Mouse (Mus musculus): ENCODE measurements around the gene Wfdc8. TPM values are rescaled to one million over a fixed set of nuclear protein-coding genes. Genes with fewer than 3 reads are reported as not detected.

Gene Wfdc8
- polyA plus RNA-seq (2015; fragmentation: Nextera tagmentation; extraction: Ambion mirVana), result not detected in 2 replicates

GRCm38 (mm10) chr2:164613471-164613870 lies at the start of gene Wfdc8, which contains the start of gene Wfdc6b:
Gene Wfdc8 (minus strand): TSS chr2:164613626.
Gene Wfdc6b (plus strand): TSS chr2:164613522.

DNA sequence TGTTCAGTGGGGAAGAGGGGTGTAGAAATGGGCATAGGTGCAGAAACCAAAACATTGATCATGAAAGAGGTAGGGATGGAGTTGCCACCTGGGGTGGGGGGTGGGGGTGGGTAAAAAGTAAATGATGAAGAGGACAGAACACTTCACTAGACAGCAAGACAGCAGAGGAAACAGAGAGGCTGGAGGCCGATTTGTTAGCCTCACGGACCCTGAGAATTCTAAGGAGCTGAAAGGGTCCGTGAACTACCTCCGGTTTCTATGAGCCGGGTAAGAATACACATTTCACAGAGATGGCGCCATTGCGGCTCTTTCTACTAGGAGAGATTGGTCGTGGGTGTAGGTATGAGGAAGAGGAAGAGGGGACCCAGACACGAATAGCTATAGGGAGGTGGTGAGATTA lies 43.1 kb upstream of the Wfdc8 start, which contains the start of gene Wfdc9:
Wfdc9 (minus strand) TSS at position 101 of the 400 bp plus-strand sequence.

DNA sequence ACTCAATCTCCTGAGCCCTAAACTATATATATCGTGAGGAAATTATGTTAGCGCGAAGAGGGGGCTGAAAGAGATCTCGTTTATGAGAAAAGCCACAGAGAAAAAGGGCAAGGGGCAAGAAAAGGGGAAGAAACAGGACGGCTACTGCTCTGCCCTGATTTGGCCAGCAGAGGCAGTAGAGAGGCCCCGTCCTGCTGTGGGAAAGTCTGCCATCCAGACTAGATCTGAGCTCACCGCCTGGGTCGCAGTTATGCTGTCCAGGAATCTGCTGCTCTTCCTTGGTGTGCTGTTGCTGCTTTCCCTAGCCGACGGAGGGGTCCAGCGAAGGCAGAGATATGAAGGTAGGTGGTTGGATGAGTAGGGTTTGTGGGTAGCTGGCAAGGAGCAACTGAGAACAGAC lies 42.4 kb upstream of the Wfdc8 start, which contains the start of gene Wfdc10:
Wfdc10 (plus strand) TSS at position 189 of the 400 bp plus-strand sequence.

GRCm38 (mm10) chr2:164638696-164639095 lies 25.3 kb upstream of the Wfdc8 start, which contains the start of gene Wfdc16:
Gene Wfdc16 (minus strand): TSS chr2:164638796.

GRCm38 (mm10) chr2:164593494-164593893 lies 19.9 kb downstream of the Wfdc8 start, which contains the start of gene Eppin:
Gene Eppin (minus strand): TSS chr2:164593594.

DNA sequence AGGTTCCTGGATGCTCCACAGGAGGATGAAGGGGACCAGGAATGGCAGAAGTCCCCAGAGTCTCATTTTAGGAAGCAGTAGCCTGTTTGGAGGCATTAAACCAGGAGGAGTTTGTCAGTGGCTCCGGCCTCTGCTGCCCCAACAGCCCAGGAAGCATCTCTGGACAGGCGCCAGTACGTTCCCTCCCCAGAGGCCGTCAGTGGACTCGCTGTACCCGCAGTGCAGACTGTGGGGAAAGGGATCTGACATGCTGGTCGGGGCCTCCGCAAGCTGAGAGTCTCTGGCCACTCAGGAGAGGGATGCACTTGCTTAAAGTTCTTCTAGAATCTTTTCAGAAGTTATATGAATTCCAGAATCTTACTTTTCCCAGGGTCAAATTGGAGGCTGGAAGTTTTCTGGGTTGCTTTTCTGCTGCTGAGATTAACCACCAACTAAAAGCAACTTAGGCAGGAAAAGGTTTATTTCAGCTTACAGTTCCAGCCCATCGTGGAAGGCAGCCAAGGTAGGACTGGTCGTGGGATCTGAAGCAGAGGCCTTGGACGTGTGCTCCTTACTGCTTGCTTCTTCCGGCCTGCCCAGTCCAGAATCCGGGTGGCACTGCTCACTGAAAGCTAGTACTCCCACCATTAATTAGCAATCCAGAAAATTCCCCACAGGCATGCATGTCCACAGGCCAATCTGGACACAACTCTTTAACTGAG lies 28.3 kb downstream of the Wfdc8 start, which contains the start of gene Wfdc6a:
Wfdc6a (minus strand) TSS at position 423 of the 701 bp plus-strand sequence.

DNA sequence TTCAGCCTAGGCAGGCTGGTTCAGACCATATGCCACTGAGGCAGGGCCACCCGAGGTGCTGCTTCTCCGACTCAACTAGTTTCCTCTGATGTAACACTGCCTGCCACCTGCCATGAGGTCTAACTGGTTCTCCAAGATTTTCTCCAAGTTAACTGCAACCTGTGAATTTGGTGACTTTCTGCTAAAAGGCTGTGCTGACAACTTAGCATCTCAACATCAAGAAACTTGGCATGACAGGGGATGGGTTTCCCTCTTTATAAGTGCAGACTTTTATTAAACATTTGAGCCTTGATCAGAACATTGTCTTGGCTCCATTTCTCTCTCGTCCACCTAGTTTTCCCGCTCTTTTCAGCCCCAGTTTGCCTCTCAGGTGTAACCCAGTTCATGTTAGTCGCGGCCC lies 40.1 kb downstream of the Wfdc8 start, which contains the start of gene Spint3:
Spint3 (minus strand) TSS at position 101 of the 400 bp plus-strand sequence.

DNA sequence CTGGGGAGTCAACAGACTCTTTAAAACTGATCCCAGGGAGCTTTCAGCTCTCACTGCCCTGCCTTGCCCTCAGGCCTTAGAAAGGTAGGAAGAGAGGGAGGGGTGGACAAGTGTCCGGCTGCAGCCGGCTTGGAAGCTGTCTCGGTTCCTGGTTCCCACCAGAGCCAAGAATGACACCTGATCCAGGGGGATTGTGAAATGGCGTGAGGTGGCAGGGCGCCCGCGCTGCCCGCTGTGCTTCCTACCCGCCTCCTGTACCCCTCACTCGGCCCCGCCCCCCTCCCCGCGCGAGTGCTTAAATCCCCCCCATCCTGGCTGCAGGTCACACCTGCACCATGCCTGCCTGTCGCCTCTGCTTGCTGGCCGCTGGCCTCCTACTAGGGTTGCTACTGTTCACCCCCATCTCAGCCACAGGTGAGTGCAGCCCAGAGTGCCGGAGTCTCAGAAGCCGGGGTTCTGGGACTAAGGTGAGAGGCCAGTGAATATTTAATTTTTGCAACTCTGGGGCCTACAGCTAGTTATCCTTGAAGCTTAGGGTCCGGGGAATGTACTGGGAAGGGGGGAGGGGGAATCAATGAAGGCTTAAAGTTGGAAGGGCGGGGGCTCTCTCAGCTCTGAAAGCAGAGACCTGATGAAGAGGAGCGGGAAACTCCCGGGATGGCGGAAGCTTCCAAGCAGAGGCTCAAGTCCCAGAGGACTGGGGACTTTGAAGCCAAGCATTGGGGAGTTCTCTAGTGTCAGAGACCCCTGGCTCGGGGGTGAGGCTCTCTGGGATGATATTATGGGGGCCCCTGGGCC lies 50.8 kb downstream of the Wfdc8 start, which contains the start of gene Wfdc2:
Wfdc2 (plus strand) TSS at position 23 of the 798 bp plus-strand sequence.

Other genes with a start within 250 kb of the Wfdc8 start
- gene Slpi, start 224.5 kb downstream of the Wfdc8 start, polyA plus RNA-seq (2015; fragmentation: Nextera tagmentation; extraction: Ambion mirVana), result 0.78 and 1.5 TPM in 2 replicates
- gene Rbpjl, start 210.5 kb downstream of the Wfdc8 start, polyA plus RNA-seq (2015; fragmentation: Nextera tagmentation; extraction: Ambion mirVana), result 0.07 and 0.08 TPM in 2 replicates
- 2.3 and 2.8 TPM in 2 replicates for gene Matn4, start 208.5 kb downstream of the Wfdc8 start, polyA plus RNA-seq (2015; fragmentation: Nextera tagmentation; extraction: Ambion mirVana)
- 51.3 and 53.3 TPM in 2 replicates for gene Sdc4, start 169.7 kb downstream of the Wfdc8 start, polyA plus RNA-seq (2015; fragmentation: Nextera tagmentation; extraction: Ambion mirVana)
- 33.6 and 35.7 TPM in 2 replicates for gene Sys1, start 156.7 kb downstream of the Wfdc8 start, polyA plus RNA-seq (2015; fragmentation: Nextera tagmentation; extraction: Ambion mirVana)
- gene Gm20458, start 152.7 kb downstream of the Wfdc8 start, polyA plus RNA-seq (2015; fragmentation: Nextera tagmentation; extraction: Ambion mirVana), result 12.3 and 14.5 TPM in 2 replicates
- gene Trp53tg5, start 139.9 kb downstream of the Wfdc8 start, polyA plus RNA-seq (2015; fragmentation: Nextera tagmentation; extraction: Ambion mirVana), result not detected in 2 replicates
- 9.8 and 10.2 TPM in 2 replicates for gene Dbndd2, start 127.5 kb downstream of the Wfdc8 start, polyA plus RNA-seq (2015; fragmentation: Nextera tagmentation; extraction: Ambion mirVana)
- 36.4 and 37.9 TPM in 2 replicates for gene Pigt, start 116.1 kb downstream of the Wfdc8 start, polyA plus RNA-seq (2015; fragmentation: Nextera tagmentation; extraction: Ambion mirVana)
- gene Wfdc2, start 51.2 kb downstream of the Wfdc8 start, polyA plus RNA-seq (2015; fragmentation: Nextera tagmentation; extraction: Ambion mirVana), result 0.29 and 0.37 TPM in 2 replicates
- not detected in 2 replicates for gene Spint3, start 40.2 kb downstream of the Wfdc8 start, polyA plus RNA-seq (2015; fragmentation: Nextera tagmentation; extraction: Ambion mirVana)
- gene Wfdc6a, start 28.2 kb downstream of the Wfdc8 start, polyA plus RNA-seq (2015; fragmentation: Nextera tagmentation; extraction: Ambion mirVana), result not detected in 2 replicates
- gene Eppin, start 20.0 kb downstream of the Wfdc8 start, polyA plus RNA-seq (2015; fragmentation: Nextera tagmentation; extraction: Ambion mirVana), result not detected in 2 replicates
- gene Wfdc6b, start 104 bp downstream of the Wfdc8 start, polyA plus RNA-seq (2015; fragmentation: Nextera tagmentation; extraction: Ambion mirVana), result not detected in 2 replicates
- gene Wfdc16, start 25.2 kb upstream of the Wfdc8 start, polyA plus RNA-seq (2015; fragmentation: Nextera tagmentation; extraction: Ambion mirVana), result not detected in 2 replicates
- not detected in 2 replicates for gene Wfdc10, start 42.4 kb upstream of the Wfdc8 start, polyA plus RNA-seq (2015; fragmentation: Nextera tagmentation; extraction: Ambion mirVana)
- gene Wfdc9, start 43.0 kb upstream of the Wfdc8 start, polyA plus RNA-seq (2015; fragmentation: Nextera tagmentation; extraction: Ambion mirVana), result not detected in 2 replicates
- not detected in 2 replicates for gene Wfdc11, start 60.5 kb upstream of the Wfdc8 start, polyA plus RNA-seq (2015; fragmentation: Nextera tagmentation; extraction: Ambion mirVana)
- 0.21 TPM in 1 of 2 replicates, not detected in the other for gene Wfdc13, start 71.5 kb upstream of the Wfdc8 start, polyA plus RNA-seq (2015; fragmentation: Nextera tagmentation; extraction: Ambion mirVana)
- not detected in 2 replicates for gene Spint4, start 84.9 kb upstream of the Wfdc8 start, polyA plus RNA-seq (2015; fragmentation: Nextera tagmentation; extraction: Ambion mirVana)
- gene Spint5, start 101.7 kb upstream of the Wfdc8 start, polyA plus RNA-seq (2015; fragmentation: Nextera tagmentation; extraction: Ambion mirVana), result not detected in 2 replicates
- 0.14 and 0.29 TPM in 2 replicates for gene Wfdc3, start 132.3 kb upstream of the Wfdc8 start, polyA plus RNA-seq (2015; fragmentation: Nextera tagmentation; extraction: Ambion mirVana)
- 51.2 and 54.3 TPM in 2 replicates for gene Dnttip1, start 132.4 kb upstream of the Wfdc8 start, polyA plus RNA-seq (2015; fragmentation: Nextera tagmentation; extraction: Ambion mirVana)
- gene Ube2c, start 156.3 kb upstream of the Wfdc8 start, polyA plus RNA-seq (2015; fragmentation: Nextera tagmentation; extraction: Ambion mirVana), result 67.3 and 77.7 TPM in 2 replicates
- gene Tnnc2, start 166.3 kb upstream of the Wfdc8 start, polyA plus RNA-seq (2015; fragmentation: Nextera tagmentation; extraction: Ambion mirVana), result 22,389 and 24,028 TPM in 2 replicates
- gene Snx21, start 172.2 kb upstream of the Wfdc8 start, polyA plus RNA-seq (2015; fragmentation: Nextera tagmentation; extraction: Ambion mirVana), result 31.1 and 33.0 TPM in 2 replicates
- 10.2 and 11.7 TPM in 2 replicates for gene Acot8, start 191.3 kb upstream of the Wfdc8 start, polyA plus RNA-seq (2015; fragmentation: Nextera tagmentation; extraction: Ambion mirVana)
- gene Zswim3, start 191.5 kb upstream of the Wfdc8 start, polyA plus RNA-seq (2015; fragmentation: Nextera tagmentation; extraction: Ambion mirVana), result 2.0 TPM in 2 replicates
- gene Zswim1, start 209.1 kb upstream of the Wfdc8 start, polyA plus RNA-seq (2015; fragmentation: Nextera tagmentation; extraction: Ambion mirVana), result 5.9 and 6.8 TPM in 2 replicates
- gene Spata25, start 214.9 kb upstream of the Wfdc8 start, polyA plus RNA-seq (2015; fragmentation: Nextera tagmentation; extraction: Ambion mirVana), result not detected in 2 replicates
- 105 and 116 TPM in 2 replicates for gene Ctsa, start 219.2 kb upstream of the Wfdc8 start, polyA plus RNA-seq (2015; fragmentation: Nextera tagmentation; extraction: Ambion mirVana)
- gene Neurl2, start 219.8 kb upstream of the Wfdc8 start, polyA plus RNA-seq (2015; fragmentation: Nextera tagmentation; extraction: Ambion mirVana), result 56.5 and 63.5 TPM in 2 replicates
- 5.9 and 7.4 TPM in 2 replicates for gene Pltp, start 244.1 kb upstream of the Wfdc8 start, polyA plus RNA-seq (2015; fragmentation: Nextera tagmentation; extraction: Ambion mirVana)

Measured in skeletal muscle tissue, postnatal 0 days (tissue).